Mouse (Mus musculus) MEL (cell line): ENCODE results near the gene Zfp217. TPM values are rescaled to one million over a fixed set of nuclear protein-coding genes. Genes with fewer than 3 reads are reported as not detected.

ENCODE experiments used
- DNase-seq: peaks from one replicate; pipeline ENCODE4 v3.0.0; 2011; ENCODE audit warnings: low read depth, low spot score
- H3K27ac ChIP-seq: 2 replicates; pipeline ENCODE4 v1.5.1; 2012; ENCODE audit warnings: low read depth, mild to moderate bottlenecking, control low read depth, low read length, moderate library complexity; ENCODE audit not compliant: control insufficient read depth
- H3K27me3 ChIP-seq, 2 experiments: fragments of 150-350 bp in 1 of 2; sonication (generic) in 1 of 2; 2 replicates each; pipeline ENCODE4 v1.6.1; 2012; ENCODE audit warnings: low read length in 2 of 2, mild to moderate bottlenecking in 2 of 2, improper control_type of control experiment in 1 of 2, moderate library complexity in 1 of 2; ENCODE audit not compliant: insufficient read depth in 2 of 2, control insufficient read depth in 1 of 2
- H3K36me3 ChIP-seq, 2 experiments: 2 replicates each; pipeline ENCODE4 v1.6.1; 2012 to 2014; ENCODE audit warnings: low read length in 2 of 2, improper control_type of control experiment in 1 of 2, inconsistent platforms in 1 of 2, mild to moderate bottlenecking in 1 of 2; ENCODE audit not compliant: insufficient read depth in 2 of 2, control insufficient read depth in 1 of 2
- H3K4me1 ChIP-seq, 2 experiments: fragments of 150-350 bp in 1 of 2; sonication (generic) in 1 of 2; 2 replicates each; pipeline ENCODE4 v1.6.1; 2012; ENCODE audit warnings: low read length in 2 of 2, improper control_type of control experiment in 1 of 2, mild to moderate bottlenecking in 1 of 2; ENCODE audit not compliant: insufficient read depth in 2 of 2, control insufficient read depth in 1 of 2
- H3K4me3 ChIP-seq, 2 experiments: fragments of 150-350 bp in 1 of 2; sonication (generic) in 1 of 2; 2 replicates each; pipeline ENCODE4 v1.5.1; 2012; ENCODE audit warnings: low read depth in 2 of 2, low read length in 2 of 2, mild to moderate bottlenecking in 2 of 2, moderate library complexity in 2 of 2, control low read depth in 1 of 2, improper control_type of control experiment in 1 of 2; ENCODE audit not compliant: control insufficient read depth in 1 of 2, insufficient read depth in 1 of 2
- H3K79me2 ChIP-seq: 2 replicates; pipeline ENCODE4 v1.6.1; 2012; ENCODE audit warnings: mild to moderate bottlenecking, low read length, moderate library complexity; ENCODE audit not compliant: control insufficient read depth, poor library complexity, insufficient read depth
- H3K9ac ChIP-seq: 2 replicates; pipeline ENCODE4 v1.6.1; 2012; ENCODE audit warnings: low read depth, mild to moderate bottlenecking, control low read depth, low read length, moderate library complexity; ENCODE audit not compliant: control insufficient read depth, poor library complexity, severe bottlenecking
- H3K9me3 ChIP-seq: fragments of 150-350 bp; sonication (generic); replicated peaks from 2 replicates; pipeline ENCODE4 v1.6.1; 2012; ENCODE audit warnings: mild to moderate bottlenecking, low read length, improper control_type of control experiment, moderate library complexity; ENCODE audit not compliant: insufficient read depth
- BHLHE40 ChIP-seq: IDR thresholded peaks from 2 replicates; pipeline ENCODE4 v1.6.1; 2012; ENCODE audit warnings: low read depth, mild to moderate bottlenecking, inconsistent platforms, low read length, improper control_type of control experiment, borderline replicate concordance
- CTCF ChIP-seq, 3 experiments: IDR thresholded peaks in 2 of 3; conservative IDR thresholded peaks in 1 of 3; 2 replicates each; pipeline ENCODE4 v1.5.1; 2011 to 2012; ENCODE audit warnings: low read length in 3 of 3, low read depth in 2 of 3, mild to moderate bottlenecking in 2 of 3, improper control_type of control experiment in 1 of 3, inconsistent platforms in 1 of 3, mixed read lengths in 1 of 3, moderate library complexity in 1 of 3; ENCODE audit not compliant: control insufficient read depth in 1 of 3, insufficient read depth in 1 of 3, poor library complexity in 1 of 3, severe bottlenecking in 1 of 3
- E2F4 ChIP-seq: IDR thresholded peaks from 2 replicates; pipeline ENCODE4 v1.6.1; 2011; ENCODE audit warnings: low read depth, low read length, improper control_type of control experiment, borderline replicate concordance
- ETS1 ChIP-seq: IDR thresholded peaks from 2 replicates; pipeline ENCODE4 v1.6.1; 2012; ENCODE audit warnings: low read depth, mild to moderate bottlenecking, inconsistent platforms, low read length, improper control_type of control experiment, moderate library complexity
- GABPA ChIP-seq: IDR thresholded peaks from 2 replicates; pipeline ENCODE4 v1.6.1; 2012; ENCODE audit warnings: low read depth, mild to moderate bottlenecking, inconsistent platforms, low read length, improper control_type of control experiment, moderate library complexity
- GATA1 ChIP-seq: IDR thresholded peaks from 2 replicates; pipeline ENCODE4 v1.6.1; 2011; ENCODE audit warnings: low read depth, low read length, improper control_type of control experiment
- HCFC1 ChIP-seq: IDR thresholded peaks from 2 replicates; pipeline ENCODE4 v1.6.1; 2012; ENCODE audit warnings: low read depth, mild to moderate bottlenecking, inconsistent platforms, low read length, improper control_type of control experiment, moderate library complexity
- KAT2A ChIP-seq: conservative IDR thresholded peaks from 2 replicates; pipeline ENCODE4 v1.6.1; 2012; ENCODE audit warnings: low read depth, low read length, improper control_type of control experiment, inconsistent platforms
- MEF2A ChIP-seq: IDR thresholded peaks from 2 replicates; pipeline ENCODE4 v1.6.1; 2014; ENCODE audit warnings: low read depth, mild to moderate bottlenecking, inconsistent platforms, low read length, improper control_type of control experiment; ENCODE audit not compliant: poor library complexity, insufficient replicate concordance, severe bottlenecking; ENCODE audit errors: extremely low read depth
- MXI1 ChIP-seq: IDR thresholded peaks from 2 replicates; pipeline ENCODE4 v1.6.1; 2011; ENCODE audit warnings: mild to moderate bottlenecking, low read depth, low read length, improper control_type of control experiment
- MYB ChIP-seq: IDR thresholded peaks from 2 replicates; pipeline ENCODE4 v1.6.1; 2011; ENCODE audit warnings: mild to moderate bottlenecking, low read depth, low read length, improper control_type of control experiment
- MYC ChIP-seq: IDR thresholded peaks from 2 replicates; pipeline ENCODE4 v1.6.1; 2011; ENCODE audit warnings: low read depth, mild to moderate bottlenecking, low read length, improper control_type of control experiment, moderate library complexity
- NRF1 ChIP-seq: IDR thresholded peaks from 2 replicates; pipeline ENCODE4 v1.6.1; 2014; ENCODE audit warnings: low read depth, mild to moderate bottlenecking, inconsistent platforms, low read length, improper control_type of control experiment, moderate library complexity; ENCODE audit not compliant: poor library complexity, insufficient read depth, severe bottlenecking
- POLR2A ChIP-seq, 2 experiments: IDR thresholded peaks; 2 replicates each; pipeline ENCODE4 v1.6.1; 2011 to 2012; ENCODE audit warnings: low read length in 2 of 2, mild to moderate bottlenecking in 2 of 2, control low read depth in 1 of 2, improper control_type of control experiment in 1 of 2, low read depth in 1 of 2, moderate library complexity in 1 of 2; ENCODE audit not compliant: control insufficient read depth in 1 of 2, insufficient read depth in 1 of 2, poor library complexity in 1 of 2
- POLR2AphosphoS2 ChIP-seq: IDR thresholded peaks from 2 replicates; pipeline ENCODE4 v1.6.1; 2011; ENCODE audit warnings: low read length, improper control_type of control experiment
- POLR2AphosphoS5 ChIP-seq: IDR thresholded peaks from 2 replicates; pipeline ENCODE4 v1.6.1; 2012; ENCODE audit warnings: low read depth, borderline replicate concordance, mild to moderate bottlenecking, inconsistent platforms, low read length, moderate library complexity, mixed read lengths
- RAD21 ChIP-seq: IDR thresholded peaks from 2 replicates; pipeline ENCODE4 v1.6.1; 2011; ENCODE audit warnings: mild to moderate bottlenecking, low read depth, low read length, improper control_type of control experiment
- SIN3A ChIP-seq: IDR thresholded peaks from 2 replicates; pipeline ENCODE4 v1.6.1; 2012; ENCODE audit warnings: low read length, improper control_type of control experiment, inconsistent platforms
- SMC3 ChIP-seq: IDR thresholded peaks from 2 replicates; pipeline ENCODE4 v1.6.1; 2011; ENCODE audit warnings: low read depth, low read length, improper control_type of control experiment
- TCF12 ChIP-seq: IDR thresholded peaks from 2 replicates; pipeline ENCODE4 v1.6.1; 2014; ENCODE audit warnings: low read depth, mild to moderate bottlenecking, inconsistent platforms, low read length, improper control_type of control experiment, moderate library complexity
- UBTF ChIP-seq: IDR thresholded peaks from 2 replicates; pipeline ENCODE4 v1.6.1; 2012; ENCODE audit warnings: low read depth, mild to moderate bottlenecking, inconsistent platforms, low read length, improper control_type of control experiment, moderate library complexity, borderline replicate concordance; ENCODE audit not compliant: insufficient read depth
- USF1 ChIP-seq: IDR thresholded peaks from 2 replicates; pipeline ENCODE4 v1.6.1; 2014; ENCODE audit warnings: low read depth, mild to moderate bottlenecking, inconsistent platforms, low read length, improper control_type of control experiment, moderate library complexity
- ZC3H11A ChIP-seq: IDR thresholded peaks from 2 replicates; pipeline ENCODE4 v1.6.1; 2012; ENCODE audit warnings: low read depth, mild to moderate bottlenecking, inconsistent platforms, low read length, improper control_type of control experiment
- ZNF384 ChIP-seq: IDR thresholded peaks from 2 replicates; pipeline ENCODE4 v1.6.1; 2012; ENCODE audit warnings: low read depth, mild to moderate bottlenecking, inconsistent platforms, low read length, improper control_type of control experiment
- polyA plus RNA-seq, 2 experiments: library from polyadenylated mRNA; stranded (reverse) in 1 of 2; unstranded in 1 of 2; fragments of >175 nt in 1 of 2; fragments of >200 nt in 1 of 2; gene quantifications; 2 replicates each; pipeline versions ENCODE4 v1.2.1 to v1.2.4; 2012; ENCODE audit warnings: low replicate concordance in 2 of 2, low read depth in 1 of 2; ENCODE audit not compliant: insufficient read length in 2 of 2, insufficient read depth in 1 of 2, missing spikeins in 1 of 2
- total RNA-seq: library from RNA; depleted of rRNA; stranded (reverse); fragments of 300-350 nt; gene quantifications from 2 replicates; pipeline ENCODE4 v1.2.3, GENCODE M21; 2012

Zfp217 gene
- total and polyA plus RNA-seq, 3 experiments = 21.7 to 34.9 (median 25.5) TPM

- TF ChIP-seq ETS1 = peak; percentile 57
- TF ChIP-seq GABPA = no peak
- TF ChIP-seq POLR2A (IDR thresholded peaks at IDR 0.05; ENCODE audit: control insufficient read depth in 1 of 2, insufficient read depth in 1 of 2, low read depth in 1 of 2, low read length in 2 of 2, poor library complexity in 1 of 2) = no peak
- TF ChIP-seq TCF12 = peak; percentile 83
- TF ChIP-seq ZNF384 = no peak
- no peak for TF ChIP-seq RAD21
- TF ChIP-seq ZC3H11A = no peak
- TF ChIP-seq BHLHE40 = 0 out of 2 replicates have a peak, but pooled peaks have one; percentile 19
- TF ChIP-seq POLR2AphosphoS5 = no peak
- no peak; the same call in 1 of the 2 replicates for TF ChIP-seq SMC3
- TF ChIP-seq MEF2A = no peak
- no peak for TF ChIP-seq KAT2A
- no peak for TF ChIP-seq HCFC1
- 0 out of 2 replicates have a peak, but pooled peaks have one; percentile 31 for TF ChIP-seq MYC
- no peak for TF ChIP-seq POLR2AphosphoS2
- peak; percentile 64 for TF ChIP-seq SIN3A
- no peak for TF ChIP-seq NRF1
- TF ChIP-seq USF1 = no peak
Measured at GRCm38 (mm10) chr2:170136928-170137327, 11.0 kb downstream of the Zfp217 start (continued).

GRCm38 (mm10) chr2:170135820-170136219 is 12.1 kb downstream of the Zfp217 start:
- peaks cover 2 to 35% of the 10 kb centered on the region in 2 experiments for H3K36me3 ChIP-seq
- TF ChIP-seq CTCF (IDR thresholded peaks at IDR 0.05 in 2 of 3, conservative IDR thresholded peaks at IDR 0.05 in 1 of 3; ENCODE audit: control insufficient read depth in 1 of 3, insufficient read depth in 1 of 3, low read depth in 2 of 3, low read length in 3 of 3, poor library complexity in 1 of 3, severe bottlenecking in 1 of 3) (no peak), KAT2A (no peak), MEF2A (no peak), MXI1 (no peak), UBTF (no peak), MYB (no peak), GATA1 (no peak), E2F4 (no peak), GABPA (no peak), RAD21 (no peak), SMC3 (no peak), BHLHE40 (no peak), HCFC1 (no peak), TCF12 (no peak)
- no peak overlapping the region for H3K9ac ChIP-seq
- no peak overlapping the region for H3K27ac ChIP-seq
- H3K79me2 ChIP-seq = peaks cover 52% of the 10 kb centered on the region
- no peak for DNase-seq
- H3K27me3 ChIP-seq = no peaks in the 10 kb centered on the region
- no peaks in the 10 kb centered on the region for H3K9me3 ChIP-seq
- H3K4me3 ChIP-seq = no peak overlapping the region
- H3K4me1 ChIP-seq = peaks cover 12 to 17% of the 10 kb centered on the region in 2 experiments
